Mouse (Mus musculus) kidney, embryonic 14.5 days (tissue): Measurements from ENCODE around the gene Mrpl14. TPM values are rescaled to one million over a fixed set of nuclear protein-coding genes. Genes with fewer than 3 reads are reported as not detected.

ENCODE experiments used
- ATAC-seq: fragments of 200-750 bp; cut with Nextera tagmentation; 2 replicates; pipeline ENCODE4 v1.8.0; 2017; ENCODE audit warnings: moderate number of reproducible peaks, mild to moderate bottlenecking, moderate TSS enrichment, moderate library complexity; ENCODE audit not compliant: low FRiP score, low TSS enrichment
- H3K27ac ChIP-seq: fragments of 300-500 bp; sonication (generic); 2 replicates; pipeline ENCODE4 v1.5.1; 2014; ENCODE audit warnings: low read depth, mild to moderate bottlenecking, low read length, moderate library complexity, mixed read lengths
- H3K27me3 ChIP-seq: fragments of 300-500 bp; sonication (generic); 2 replicates; pipeline ENCODE4 v1.6.1; 2014; ENCODE audit warnings: mild to moderate bottlenecking, low read length; ENCODE audit not compliant: control insufficient read depth, insufficient read depth
- H3K36me3 ChIP-seq: fragments of 300-500 bp; sonication (generic); 2 replicates; pipeline ENCODE4 v1.6.1; 2014; ENCODE audit warnings: low read length, mixed read lengths; ENCODE audit not compliant: control insufficient read depth, insufficient read depth
- H3K4me1 ChIP-seq: fragments of 300-500 bp; sonication (generic); 2 replicates; pipeline ENCODE4 v1.6.1; 2014; ENCODE audit warnings: low read length, mixed read lengths; ENCODE audit not compliant: control insufficient read depth, insufficient read depth
- H3K4me2 ChIP-seq: fragments of 300-500 bp; sonication (generic); replicated peaks from 2 replicates; pipeline ENCODE4 v1.6.1; 2014; ENCODE audit warnings: low read depth, mild to moderate bottlenecking, low read length
- H3K4me3 ChIP-seq: fragments of 300-500 bp; sonication (generic); 2 replicates; pipeline ENCODE4 v1.5.1; 2014; ENCODE audit warnings: mild to moderate bottlenecking, low read length
- H3K9ac ChIP-seq: fragments of 300-500 bp; sonication (generic); 2 replicates; pipeline ENCODE4 v1.6.1; 2014; ENCODE audit warnings: low read depth, mild to moderate bottlenecking, low read length, moderate library complexity
- H3K9me3 ChIP-seq: fragments of 300-500 bp; sonication (generic); 2 replicates; pipeline ENCODE4 v1.6.1; 2016; ENCODE audit warnings: low read length; ENCODE audit not compliant: control insufficient read depth
- WGBS: fragments of 180-500 bp; shearing (Covaris S2); extraction: QIAGEN DNeasy Blood & Tissue Kit; methylation state at CpG from one replicate; pipeline ENCODE4 v1.1.7; 2014; 5-methylcytosine and 5-hydroxymethylcytosine counted together
- polyA plus RNA-seq: library from polyadenylated mRNA; unstranded; fragments of >200 nt; fragmentation: Nextera tagmentation; extraction: Ambion mirVana; gene quantifications from 2 replicates; pipeline ENCODE4 v1.2.1, GENCODE M21; 2014

Gene Mrpl14
- polyA plus RNA-seq, 1 experiment from 2014 or later = 154 TPM

DNA sequence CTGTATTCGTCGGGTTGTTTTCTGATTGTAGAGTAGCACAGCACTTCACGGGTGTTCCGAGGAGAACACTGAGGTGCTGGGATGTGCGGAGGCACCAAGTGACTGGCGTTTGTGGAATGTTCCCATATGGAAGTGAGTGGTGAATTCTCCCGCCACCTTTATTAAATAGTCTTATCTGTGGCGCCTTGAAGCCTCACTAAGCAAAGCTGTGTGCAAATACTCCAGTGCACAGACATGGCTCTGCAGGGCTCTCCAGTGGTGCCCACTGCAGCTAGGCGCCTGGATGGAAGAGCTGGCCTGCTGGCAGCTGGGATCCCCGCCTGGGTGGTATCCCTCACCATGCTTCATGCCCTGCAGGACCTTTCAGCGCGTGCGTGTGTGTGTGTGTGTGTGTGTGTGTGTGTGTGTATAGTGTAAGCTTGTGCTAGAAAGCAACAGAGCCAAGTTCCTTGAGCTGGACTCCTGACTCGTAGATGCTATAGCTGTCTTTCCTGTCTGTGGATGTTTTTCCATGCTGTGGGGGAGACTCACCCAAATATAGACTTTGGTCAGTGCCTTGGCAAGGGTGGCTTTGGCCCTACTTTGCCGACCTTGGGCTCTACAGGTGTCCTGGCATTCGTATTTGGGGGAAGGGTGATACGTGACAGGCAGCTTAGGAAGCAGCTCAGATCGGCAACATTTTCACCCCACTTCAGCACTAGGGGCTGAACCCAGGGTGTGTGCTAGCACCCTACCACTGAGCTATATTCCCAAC is 7.9 kb downstream of the Mrpl14 start:
- Histone ChIP-seq H3K9me3 (no peaks in the 10 kb centered on the region), H3K4me1 (peaks cover 7% of the 10 kb centered on the region; the same call in 1 of the 2 replicates), H3K27ac (no peak overlapping the region), H3K27me3 (no peaks in the 10 kb centered on the region), H3K4me2 (no peak overlapping the region), H3K4me3 (no peak overlapping the region), H3K9ac (no peak overlapping the region), H3K36me3 (peaks cover 15% of the 10 kb centered on the region; the same call in 1 of the 2 replicates)
- ATAC-seq = no peak
- 79% methylated on average over 18 of the region's 18 CpGs for WGBS

DNA sequence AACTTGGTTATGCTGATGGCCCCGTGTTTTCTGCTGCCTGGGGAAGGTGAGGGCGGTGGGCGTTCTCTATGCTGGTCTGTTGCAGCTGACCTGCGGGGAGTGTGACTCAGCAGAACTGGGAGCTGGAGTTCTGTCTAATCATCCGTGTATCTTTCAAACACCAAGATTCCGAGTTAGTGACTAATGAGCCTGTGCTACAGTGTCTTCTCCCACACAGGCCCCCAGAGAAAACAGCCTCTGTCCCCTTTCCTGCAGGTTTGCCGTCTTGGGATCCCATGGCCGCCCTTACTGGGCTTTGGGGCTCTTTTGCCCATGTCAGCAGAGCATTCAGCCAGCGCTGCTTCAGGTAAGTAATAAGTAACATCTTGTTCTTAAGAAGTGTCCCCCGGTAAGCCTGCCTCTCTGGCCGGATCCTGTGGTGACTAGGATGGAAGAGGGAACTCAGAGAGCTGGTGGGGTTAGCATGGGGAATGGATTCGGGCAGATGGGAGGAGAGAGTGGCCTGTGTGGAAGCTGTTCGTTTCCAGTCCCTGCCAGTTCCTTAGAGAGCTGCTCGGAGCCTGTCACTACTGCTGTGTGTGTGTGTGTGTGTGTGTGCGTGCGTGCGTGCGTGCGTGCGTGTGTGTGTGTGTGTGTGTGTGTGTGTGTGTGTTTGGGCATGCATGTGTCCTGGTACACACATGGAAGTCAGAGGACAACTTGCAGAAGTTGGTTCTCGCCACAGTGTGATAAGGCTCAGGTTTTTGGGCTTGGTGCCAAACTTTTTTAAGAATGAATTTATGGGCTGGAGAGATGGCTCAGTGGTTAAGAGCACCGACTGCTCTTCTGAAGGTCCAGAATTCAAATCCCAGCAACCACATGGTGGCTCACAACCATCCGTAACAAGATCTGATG is 9.4 kb downstream of the Mrpl14 start:
- ATAC-seq = peak; percentile 17; the same call in 1 of the 2 replicates
- H3K9me3 ChIP-seq = no peaks in the 10 kb centered on the region
- peaks cover 15% of the 10 kb centered on the region; the same call in 1 of the 2 replicates for H3K36me3 ChIP-seq
- no peak overlapping the region for H3K4me2 ChIP-seq
- H3K4me1 ChIP-seq = peaks cover 7% of the 10 kb centered on the region; the same call in 1 of the 2 replicates
- peak overlapping the region; percentile 62; the same call in 1 of the 2 replicates for H3K27ac ChIP-seq
- H3K27me3 ChIP-seq = no peaks in the 10 kb centered on the region
- H3K9ac ChIP-seq = no peak overlapping the region
- H3K4me3 ChIP-seq = no peak overlapping the region
- 64% methylated on average over 23 of the region's 23 CpGs for WGBS

DNA sequence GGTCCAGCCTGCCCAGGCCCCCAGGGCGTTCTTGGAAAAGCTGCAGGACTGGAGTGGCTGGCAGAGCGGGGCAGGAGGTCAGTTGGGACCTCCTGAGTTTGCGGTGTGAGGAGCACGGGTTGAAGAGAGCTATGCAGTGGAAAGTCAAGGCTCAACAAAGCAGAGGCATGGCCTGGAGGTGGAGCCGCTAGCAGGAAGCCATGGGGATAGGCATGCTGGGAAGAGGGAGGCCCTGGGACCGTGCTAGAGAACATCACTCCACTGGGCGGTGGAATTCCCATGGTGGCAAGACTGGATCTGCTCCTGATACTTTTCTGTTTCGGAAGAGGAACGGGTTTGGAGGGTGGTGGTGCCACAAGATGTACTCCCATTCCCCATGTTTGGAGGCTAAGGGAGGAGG is 10.9 kb downstream of the Mrpl14 start:
- H3K9me3 ChIP-seq = no peaks in the 10 kb centered on the region
- 88% methylated on average over 9 of the region's 9 CpGs for WGBS
- peaks cover 15% of the 10 kb centered on the region; the same call in 1 of the 2 replicates for H3K36me3 ChIP-seq
- H3K4me1 ChIP-seq = peaks cover 7% of the 10 kb centered on the region; the same call in 1 of the 2 replicates
- H3K4me2 ChIP-seq = no peak overlapping the region
- no peak for ATAC-seq
- no peak overlapping the region for H3K9ac ChIP-seq
- no peak overlapping the region for H3K27ac ChIP-seq
- H3K4me3 ChIP-seq = no peak overlapping the region
- no peaks in the 10 kb centered on the region for H3K27me3 ChIP-seq

DNA sequence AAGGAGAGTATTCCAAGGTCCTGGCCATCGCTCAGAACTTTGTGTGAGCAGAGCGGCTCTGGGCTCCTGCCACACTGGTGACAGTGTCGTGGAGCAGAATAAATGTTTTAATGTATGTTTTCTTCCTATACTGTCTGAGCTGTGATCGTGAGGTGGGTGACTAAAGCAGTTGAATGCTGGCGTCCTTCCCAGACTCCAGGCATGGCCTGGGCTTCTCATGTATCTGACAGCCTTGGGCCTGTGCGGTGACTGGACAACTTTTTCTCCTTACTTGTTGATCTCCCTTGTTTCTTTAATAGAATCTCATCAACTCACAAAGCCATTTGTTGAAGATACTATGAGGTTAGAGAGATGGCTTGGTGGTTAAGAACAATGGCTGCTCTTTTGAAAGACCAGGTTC is 12.2 kb downstream of the Mrpl14 start:
- Histone ChIP-seq H3K27me3 (no peaks in the 10 kb centered on the region), H3K27ac (no peak overlapping the region), H3K9ac (no peak overlapping the region), H3K9me3 (no peaks in the 10 kb centered on the region), H3K4me1 (peaks cover 7% of the 10 kb centered on the region; the same call in 1 of the 2 replicates), H3K4me3 (no peak overlapping the region), H3K4me2 (no peak overlapping the region), H3K36me3 (peaks cover 15% of the 10 kb centered on the region; the same call in 1 of the 2 replicates)
- 89% methylated on average over 6 of the region's 6 CpGs for WGBS
- ATAC-seq = no peak

GRCm38 (mm10) chr17:45699039-45699740 is 13.1 kb downstream of the Mrpl14 start:
- no peaks in the 10 kb centered on the region for H3K27me3 ChIP-seq
- no peak overlapping the region for H3K4me2 ChIP-seq
- H3K27ac ChIP-seq = no peak overlapping the region
- no peak for ATAC-seq
- H3K9ac ChIP-seq = no peak overlapping the region
- peaks cover 15% of the 10 kb centered on the region; the same call in 1 of the 2 replicates for H3K36me3 ChIP-seq
- H3K9me3 ChIP-seq = no peaks in the 10 kb centered on the region
- no peak overlapping the region for H3K4me3 ChIP-seq
- 81% methylated on average over 3 of the region's 3 CpGs for WGBS
- peaks cover 7% of the 10 kb centered on the region; the same call in 1 of the 2 replicates for H3K4me1 ChIP-seq

GRCm38 (mm10) chr17:45700496-45701235 is 14.5 kb downstream of the Mrpl14 start:
- Histone ChIP-seq H3K27me3 (no peaks in the 10 kb centered on the region), H3K9me3 (no peaks in the 10 kb centered on the region), H3K4me2 (no peak overlapping the region), H3K27ac (no peak overlapping the region), H3K36me3 (peaks cover 15% of the 10 kb centered on the region; the same call in 1 of the 2 replicates), H3K4me1 (no peaks in the 10 kb centered on the region; the same call in 1 of the 2 replicates), H3K4me3 (no peak overlapping the region), H3K9ac (no peak overlapping the region)
- WGBS = 49% methylated on average over 12 of the region's 16 CpGs
- no peak for ATAC-seq

GRCm38 (mm10) chr17:45701236-45701591 is 15.1 kb downstream of the Mrpl14 start:
- Histone ChIP-seq H3K27ac (no peak overlapping the region), H3K4me3 (no peak overlapping the region), H3K9ac (no peak overlapping the region), H3K4me2 (no peak overlapping the region), H3K9me3 (no peaks in the 10 kb centered on the region), H3K4me1 (no peaks in the 10 kb centered on the region; the same call in 1 of the 2 replicates), H3K27me3 (no peaks in the 10 kb centered on the region), H3K36me3 (peaks cover 15% of the 10 kb centered on the region; the same call in 1 of the 2 replicates)
- 66% methylated on average over 9 of the region's 9 CpGs for WGBS
- ATAC-seq = no peak

- H3K9ac ChIP-seq = no peak overlapping the region
- H3K4me1 ChIP-seq = no peaks in the 10 kb centered on the region; the same call in 1 of the 2 replicates
- no peaks in the 10 kb centered on the region for H3K27me3 ChIP-seq
- H3K27ac ChIP-seq = no peak overlapping the region
- no peak for ATAC-seq
- H3K36me3 ChIP-seq = peaks cover 8% of the 10 kb centered on the region; the same call in 1 of the 2 replicates
- H3K4me3 ChIP-seq = no peak overlapping the region
- H3K9me3 ChIP-seq = no peaks in the 10 kb centered on the region
- 43% methylated on average over 4 of the region's 4 CpGs for WGBS
- H3K4me2 ChIP-seq = no peak overlapping the region
Measured at GRCm38 (mm10) chr17:45702254-45702653, 16.1 kb downstream of the Mrpl14 start.
